Mouse (Mus musculus) cerebellum, postnatal 14 days (tissue): ENCODE data around the gene Gadl1.
A peak's percentile ranks its signal among the peaks of the same experiment; 100 is the strongest.

Source experiments
- DNase-seq, 2 experiments: peaks; one replicate each; pipeline ENCODE4 v3.0.0; 2021; ENCODE audit warnings: mixed read lengths in 2 of 2

Gadl1 gene

GRCm38 (mm10) chr9:115909155-115909554, at the start of gene Gadl1:
Gene Gadl1 (plus strand): TSS chr9:115909455.
- DNase-seq: no peak

DNA sequence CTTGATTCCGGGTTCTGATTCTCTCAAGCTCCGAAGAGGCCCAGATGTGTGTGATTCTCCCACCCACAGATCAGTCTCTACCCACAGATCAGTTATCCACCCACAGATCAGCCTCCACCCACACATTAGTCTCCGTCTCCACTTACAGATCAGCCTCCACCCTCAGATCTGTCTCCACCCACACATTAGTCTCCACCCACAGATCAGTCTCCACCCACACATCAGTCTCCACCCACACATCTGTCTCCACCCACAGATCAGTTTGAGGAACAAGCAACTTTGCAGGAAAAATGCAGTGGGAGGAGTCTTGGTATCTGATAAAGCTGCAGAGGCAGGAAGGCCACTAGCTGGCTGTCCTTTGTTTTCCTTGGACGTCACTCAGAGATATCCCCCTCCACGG, 46.5 kb upstream of the Gadl1 start:
- DNase-seq: no peak

GRCm38 (mm10) chr9:115863326-115863725, 45.9 kb upstream of the Gadl1 start:
- peak; percentile 15 to 32 for DNase-seq

DNA sequence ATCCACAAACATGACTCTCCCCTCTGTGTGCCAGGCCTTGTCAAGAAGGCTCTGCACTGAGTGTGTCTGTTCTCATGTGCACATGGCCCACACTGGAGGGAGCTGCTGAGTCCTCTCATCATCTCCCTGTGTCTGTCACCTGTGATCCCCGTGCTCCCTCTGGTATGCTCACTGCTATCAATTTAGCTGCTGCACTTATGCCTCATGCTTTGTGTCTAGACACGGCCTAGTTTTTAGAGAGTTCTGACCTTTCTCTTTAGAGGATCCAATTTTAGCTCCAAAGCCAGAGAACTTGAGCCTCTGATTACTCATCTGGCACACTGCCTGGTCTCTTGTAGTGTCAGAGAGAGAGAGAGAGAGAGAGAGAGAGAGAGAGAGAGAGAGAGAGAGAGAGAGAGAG, 42.0 kb upstream of the Gadl1 start:
- peak; percentile 15 to 24 for DNase-seq

DNA sequence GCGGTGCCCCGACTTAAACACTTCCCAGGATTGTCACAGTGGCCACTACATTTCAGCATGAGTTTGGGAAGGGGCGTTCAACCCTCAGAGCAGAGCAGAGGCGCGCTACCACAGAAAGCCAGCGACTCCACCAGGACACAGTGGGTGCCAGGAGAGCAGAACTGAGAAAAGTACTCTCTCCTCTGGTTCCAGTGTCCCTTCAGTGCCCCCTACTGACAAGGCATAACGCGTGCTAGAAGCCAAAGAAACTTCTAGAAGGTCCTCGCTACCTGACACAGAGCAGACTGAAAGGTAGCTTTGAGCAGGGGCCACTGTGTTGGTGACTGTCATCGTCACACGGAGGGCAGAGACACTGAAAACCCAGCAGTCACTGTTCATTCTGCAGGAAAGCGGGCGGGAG, 39.1 kb upstream of the Gadl1 start:
- DNase-seq: peak in 1 of 2 experiments; percentile 19

- DNase-seq: no peak
Observed at GRCm38 (mm10) chr9:115870640-115871039, 38.6 kb upstream of the Gadl1 start.

DNA sequence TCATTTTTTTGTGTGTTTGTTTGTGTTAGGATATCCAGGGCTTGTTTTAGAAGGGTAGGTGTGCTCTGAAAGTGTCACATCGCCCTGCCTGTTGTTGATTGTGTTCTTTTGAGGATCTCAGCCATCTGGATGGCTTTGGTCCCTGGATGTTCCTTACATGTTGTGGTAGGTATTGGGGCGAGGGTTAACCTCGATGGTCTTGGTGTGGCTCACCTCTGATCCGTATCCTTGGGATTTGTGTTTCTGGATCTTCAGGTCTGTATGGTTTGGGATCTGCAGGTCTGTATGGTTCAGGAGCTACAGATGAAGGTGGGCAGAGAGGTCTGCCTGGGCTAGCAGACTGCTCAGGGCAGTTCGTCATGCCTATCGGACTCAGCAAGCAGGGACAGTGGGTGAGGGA, 28.8 kb upstream of the Gadl1 start:
- DNase-seq: no peak

DNA sequence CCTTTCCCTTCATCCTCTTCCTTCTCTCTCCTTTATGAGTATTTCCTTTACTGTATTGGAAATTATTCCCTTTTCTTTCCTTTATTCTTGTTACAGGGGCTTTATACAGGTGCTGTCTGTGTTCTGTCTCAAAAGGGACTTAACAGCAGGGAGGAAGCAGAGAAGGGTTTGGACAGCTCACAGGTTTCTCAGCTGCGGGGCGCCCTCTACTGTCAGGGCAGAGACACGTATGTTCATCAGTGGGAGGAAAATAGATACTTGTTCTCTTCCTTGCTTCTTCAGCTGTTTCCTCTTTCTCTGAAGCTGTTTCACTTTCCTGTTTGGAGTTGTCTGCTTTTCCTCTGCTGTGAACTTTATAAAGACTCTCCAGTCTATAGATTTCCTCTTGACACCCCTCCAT, 28.1 kb upstream of the Gadl1 start:
- DNase-seq: no peak

DNA sequence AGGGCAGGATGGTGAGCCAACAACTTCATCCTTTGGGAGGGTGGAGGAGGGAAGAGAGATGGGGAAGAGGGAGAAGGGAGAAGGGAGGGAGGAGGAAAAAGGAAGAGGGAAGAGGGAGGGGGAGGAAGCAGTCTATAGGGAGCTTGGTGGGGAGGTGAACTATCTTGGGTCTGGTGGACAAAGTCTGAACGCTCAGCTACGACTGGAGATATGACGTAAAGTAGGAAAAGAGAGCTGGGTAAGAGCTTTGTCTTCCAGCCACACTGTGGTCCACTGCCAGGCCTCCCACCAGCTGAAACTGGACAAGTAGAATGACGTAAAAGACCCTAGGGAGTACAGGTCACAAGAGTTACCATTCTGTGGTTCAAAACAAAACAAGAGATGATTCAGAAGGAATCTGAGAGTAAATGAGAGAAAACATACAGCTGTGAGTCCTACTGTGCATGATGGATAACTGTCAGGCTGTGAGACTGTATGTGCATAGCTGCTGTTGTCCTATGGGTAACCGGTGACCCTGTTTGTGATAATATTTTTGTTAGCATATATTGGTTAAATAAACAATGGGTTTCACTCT, 26.5 kb upstream of the Gadl1 start:
- no peak for DNase-seq

DNA sequence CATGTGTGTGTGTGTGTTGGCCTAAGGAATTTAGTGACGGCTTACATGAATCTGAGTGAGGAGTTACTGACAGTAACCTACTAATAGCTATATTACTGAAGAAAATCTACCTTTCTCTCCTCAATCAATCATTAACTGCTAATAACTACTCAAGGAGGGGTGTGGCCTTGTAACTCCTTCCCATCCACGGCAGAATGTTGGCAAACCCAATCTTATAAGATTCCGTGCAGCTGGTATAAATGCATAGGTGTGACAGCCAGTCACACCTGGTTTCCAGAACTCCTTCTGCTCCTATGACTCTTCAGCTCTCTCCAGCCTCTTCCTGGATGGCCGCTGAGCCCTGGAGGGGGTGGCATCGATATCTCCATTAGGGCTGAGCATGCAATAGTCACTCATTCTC, 25.8 kb upstream of the Gadl1 start:
- no peak for DNase-seq

- DNase-seq: peak in 1 of 2 experiments; percentile 31
Observed at GRCm38 (mm10) chr9:115887571-115887970, 21.7 kb upstream of the Gadl1 start.

- no peak for DNase-seq
Observed at GRCm38 (mm10) chr9:115893131-115893530, 16.1 kb upstream of the Gadl1 start.

DNA sequence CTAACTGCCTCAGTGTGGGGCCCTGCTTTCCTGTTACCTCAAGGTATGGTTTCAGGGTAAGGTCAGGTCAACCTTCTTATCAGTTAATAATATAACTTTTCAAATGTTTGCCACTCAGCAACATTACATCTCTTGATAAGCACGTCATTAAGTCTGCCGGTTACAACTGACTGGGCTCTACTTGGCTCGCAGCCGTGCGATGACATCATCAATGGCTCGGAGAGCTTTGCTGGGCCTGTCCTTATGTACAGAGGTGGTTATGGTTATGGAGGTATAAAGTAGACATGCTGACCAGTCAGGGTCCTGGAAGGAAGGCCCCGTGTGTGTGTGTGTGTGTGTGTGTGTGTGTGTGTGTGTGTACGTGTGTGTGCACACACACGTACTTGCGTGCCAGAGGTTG, 15.3 kb upstream of the Gadl1 start:
- DNase-seq: peak in 1 of 2 experiments; percentile 16

DNA sequence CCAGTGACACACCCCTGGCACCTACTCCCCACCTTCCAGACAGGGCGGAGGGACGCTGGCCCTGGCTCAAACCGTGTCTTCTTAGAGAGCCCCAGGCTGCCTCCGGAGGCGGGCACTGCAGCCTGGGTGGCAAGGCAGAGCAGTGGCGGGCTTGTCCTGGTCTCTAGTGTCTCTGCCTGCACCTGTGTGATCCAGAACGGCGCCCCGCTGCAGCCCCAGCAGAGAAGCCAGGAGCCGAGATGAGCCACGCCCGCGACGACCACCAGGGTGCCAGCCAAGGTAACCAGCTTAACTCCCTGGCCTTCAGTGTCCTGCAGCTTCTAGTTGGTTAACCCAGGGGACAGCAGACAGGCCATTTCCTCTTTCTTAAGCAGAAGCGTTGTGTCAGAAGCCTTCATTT, 930 bp upstream of the Gadl1 start:
- DNase-seq: no peak

GRCm38 (mm10) chr9:115914006-115914405, 4.8 kb downstream of the Gadl1 start:
- no peak for DNase-seq

- no peak for DNase-seq
Observed at GRCm38 (mm10) chr9:115915586-115916270, 6.5 kb downstream of the Gadl1 start.

DNA sequence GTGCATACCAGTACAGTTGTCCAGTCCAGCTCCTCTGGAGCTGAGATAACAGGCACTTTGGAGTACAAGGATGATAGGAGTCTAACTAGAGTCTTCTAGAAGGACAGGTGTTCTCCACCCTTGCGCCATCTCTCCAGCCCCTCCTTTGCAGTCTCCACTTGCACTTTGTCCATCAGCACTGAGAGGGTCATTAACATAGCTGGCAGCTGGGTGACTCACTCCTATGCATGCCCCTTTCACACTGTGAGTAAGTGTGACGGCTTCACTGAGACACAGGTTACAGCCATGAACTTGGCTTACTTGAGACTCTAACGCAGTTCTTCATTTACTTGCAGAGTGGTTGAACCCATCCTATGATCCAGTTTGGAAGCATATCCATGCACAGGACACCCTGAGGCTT, 10.5 kb downstream of the Gadl1 start:
- DNase-seq: no peak

DNA sequence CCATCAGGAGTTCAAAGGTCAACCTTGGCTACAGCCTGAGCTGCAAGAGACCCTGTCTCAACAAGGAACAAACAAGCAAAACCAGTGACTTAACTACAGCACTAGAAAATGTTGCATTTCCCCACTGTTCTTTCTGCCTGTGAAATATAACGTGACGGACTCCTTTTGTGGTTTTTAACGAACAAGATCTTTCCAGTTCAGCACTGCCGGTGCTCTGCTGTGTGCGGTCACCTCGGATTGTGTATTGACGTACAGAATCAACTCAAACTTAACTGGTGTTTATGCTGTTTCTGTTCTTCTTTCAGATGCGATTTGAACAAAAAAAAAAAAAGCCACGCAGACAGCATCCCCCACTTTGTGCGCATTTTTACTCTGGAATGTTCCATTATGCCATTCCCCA, 13.4 kb downstream of the Gadl1 start:
- no peak for DNase-seq

DNA sequence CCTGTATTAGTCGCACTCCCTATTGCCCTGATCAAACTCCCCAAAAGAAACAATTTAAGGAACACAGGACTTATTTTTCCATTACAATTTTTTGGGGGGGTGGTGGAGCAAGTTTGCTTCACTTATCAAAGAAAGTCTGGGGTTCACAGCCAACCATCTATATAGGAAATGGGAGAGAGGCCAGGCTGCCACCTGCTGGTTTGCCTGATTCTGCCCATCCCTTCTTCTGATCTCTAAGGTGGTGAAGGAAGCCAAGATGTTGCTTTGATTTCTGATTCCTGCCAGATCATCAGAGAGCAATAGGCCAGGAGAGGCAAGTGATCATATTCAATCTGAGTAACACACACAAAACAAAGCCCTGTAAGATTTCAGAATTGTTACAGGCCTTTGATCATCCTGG, 14.8 kb downstream of the Gadl1 start:
- no peak for DNase-seq

- DNase-seq: no peak
Observed at GRCm38 (mm10) chr9:115931803-115932202, 22.5 kb downstream of the Gadl1 start.

DNA sequence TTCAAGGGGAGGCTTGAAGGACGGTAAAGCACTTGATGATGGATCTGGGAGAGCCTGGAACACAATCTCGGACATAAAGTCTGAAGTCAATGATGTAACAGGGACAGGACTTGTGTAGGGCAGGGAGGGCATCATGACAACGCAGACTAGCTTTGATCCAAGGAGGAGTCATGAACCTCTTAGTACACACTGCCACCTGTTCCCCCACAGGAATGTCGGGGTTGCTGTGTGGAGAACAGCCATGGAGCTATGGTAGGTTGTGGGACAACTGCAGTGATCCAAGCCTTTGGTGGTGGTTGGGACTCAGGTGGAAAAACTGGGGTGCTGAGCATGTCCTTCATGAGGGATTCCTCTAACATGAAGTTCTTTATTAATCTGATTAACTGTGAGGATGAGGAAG, 23.5 kb downstream of the Gadl1 start:
- DNase-seq: no peak

DNA sequence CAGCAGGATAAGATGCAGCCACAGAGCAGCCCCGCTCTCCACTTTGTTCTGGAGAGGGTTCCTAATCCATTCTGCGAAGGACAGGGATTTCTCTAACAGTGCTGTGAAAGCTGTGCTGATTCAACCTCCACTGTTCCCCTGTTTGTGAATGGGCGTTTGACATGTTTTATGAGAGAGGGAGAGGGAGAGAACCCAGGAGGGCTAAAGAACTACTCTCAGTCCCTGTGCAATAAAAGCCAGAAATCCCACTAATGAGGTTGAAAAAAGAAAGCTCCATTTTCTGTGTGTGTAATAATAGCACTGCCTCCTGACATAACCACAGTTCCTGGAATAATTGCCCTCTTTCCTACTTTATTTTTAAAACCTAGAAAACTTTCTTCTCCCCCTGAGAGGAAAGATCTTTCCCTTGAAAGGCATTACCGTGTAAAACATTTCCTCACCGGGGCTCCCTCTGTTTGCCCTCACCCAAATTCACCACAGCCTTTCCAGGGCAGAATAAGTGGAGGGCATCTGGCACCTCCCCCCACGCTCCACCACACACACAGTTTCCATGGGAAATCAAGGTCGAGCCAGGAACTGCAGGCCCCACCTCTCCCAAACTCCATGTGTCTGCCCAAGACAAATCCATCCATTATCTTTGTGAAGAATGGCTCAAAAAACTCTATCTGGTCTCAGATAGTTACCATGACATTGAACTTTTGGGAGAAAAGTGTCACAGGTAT, 24.1 kb downstream of the Gadl1 start:
- no peak for DNase-seq

GRCm38 (mm10) chr9:115934288-115934687, 25.0 kb downstream of the Gadl1 start:
- no peak for DNase-seq

GRCm38 (mm10) chr9:115936350-115936749, 27.1 kb downstream of the Gadl1 start:
- DNase-seq: no peak
